Mouse (Mus musculus) small intestine, adult 2 months (tissue): ENCODE measurements around the gene Ncam1.

ENCODE experiments used
- CTCF ChIP-seq: fragments of 200-500 bp; IDR thresholded peaks from 2 replicates; pipeline ENCODE4 v1.5.1; 2012; ENCODE audit warnings: low read depth, mild to moderate bottlenecking, control low read depth, inconsistent platforms, low read length, moderate library complexity, mixed read lengths; ENCODE audit not compliant: insufficient replicate concordance, insufficient read length; ENCODE audit errors: extremely low read depth
- POLR2A ChIP-seq: fragments of 200-500 bp; IDR thresholded peaks from 2 replicates; pipeline ENCODE4 v1.6.1; 2012; ENCODE audit warnings: low read depth, mild to moderate bottlenecking, control low read depth, inconsistent platforms, low read length, moderate library complexity

DNA sequence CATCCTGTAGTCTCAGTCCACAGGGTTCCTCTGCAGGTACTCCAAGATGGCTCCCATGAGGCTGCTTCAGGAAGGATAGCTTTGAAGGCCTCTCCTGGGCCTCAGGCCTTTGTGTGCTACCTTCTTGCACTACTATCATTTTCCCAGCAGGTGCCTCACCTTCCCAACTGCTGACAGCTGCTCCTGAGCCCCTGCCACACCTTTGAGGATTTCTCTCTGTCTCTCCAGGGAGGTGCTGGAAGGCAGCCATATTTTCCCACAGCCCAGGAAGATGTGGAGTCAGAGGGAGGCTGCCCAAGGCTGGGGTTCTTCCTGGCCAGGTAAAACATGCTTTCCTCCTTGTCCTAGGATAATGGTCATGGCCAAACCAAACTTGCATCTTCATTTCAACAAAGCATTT, 83.6 kb downstream of the Ncam1 start:
- no peak for TF ChIP-seq POLR2A
- TF ChIP-seq CTCF, result no peak
